Mouse (Mus musculus) olfactory bulb, adult 2 months (tissue): ENCODE measurements at regions not wholly inside any gene's neighbourhood (a gene's known extent, or its start where the extent isn't known, plus 50 kb on each side); places are given as distances from the start of the nearest gene placed in this dataset.
"Not testable (repeated sequence)": the region's sequence is repeated elsewhere in the genome, so short reads cannot be mapped to it uniquely, and the experiment has no call there.

ENCODE experiments used
- H3K27ac ChIP-seq: fragments of 200-500 bp; 2 replicates; pipeline ENCODE4 v1.5.1; 2012; ENCODE audit warnings: low read depth, low read length; ENCODE audit not compliant: insufficient read depth
- H3K4me1 ChIP-seq: fragments of 200-500 bp; 2 replicates; pipeline ENCODE4 v1.6.1; 2012; ENCODE audit warnings: low read length; ENCODE audit not compliant: control insufficient read depth, insufficient read depth
- H3K4me3 ChIP-seq: fragments of 200-500 bp; 2 replicates; pipeline ENCODE4 v1.5.1; 2012; ENCODE audit warnings: mild to moderate bottlenecking, low read depth, low read length, moderate library complexity; ENCODE audit not compliant: insufficient read depth
- CTCF ChIP-seq: fragments of 200-500 bp; IDR thresholded peaks from 2 replicates; pipeline ENCODE4 v1.5.1; 2012; ENCODE audit warnings: low read depth, mild to moderate bottlenecking, low read length, moderate library complexity; ENCODE audit not compliant: insufficient read depth
- POLR2A ChIP-seq: fragments of 200-500 bp; IDR thresholded peaks from 2 replicates; pipeline ENCODE4 v1.6.1; 2012; ENCODE audit warnings: mild to moderate bottlenecking, low read depth, low read length, moderate library complexity; ENCODE audit not compliant: insufficient read depth
- WGBS: fragments of 180-500 bp; shearing (Covaris S2); methylation state at CpG from one replicate; pipeline ENCODE4 v1.1.7; 2018; 5-methylcytosine and 5-hydroxymethylcytosine counted together

- Histone ChIP-seq H3K27ac (no peak overlapping the region), H3K4me1 (no peaks in the 10 kb centered on the region), H3K4me3 (no peak overlapping the region)
- WGBS, result 88% methylated on average over 2 of the region's 2 CpGs
- no peak for TF ChIP-seq POLR2A
Measured at GRCm38 (mm10) chr6:7753895-7754294, 60.8 kb upstream of the Asns start.

- H3K4me3 ChIP-seq, result no peak overlapping the region
- TF ChIP-seq POLR2A (no peak), CTCF (no peak)
- no peaks in the 10 kb centered on the region for H3K4me1 ChIP-seq
- 51% methylated on average over 5 of the region's 5 CpGs for WGBS
- H3K27ac ChIP-seq, result no peak overlapping the region
Measured at GRCm38 (mm10) chr6:7752885-7753611, 60.0 kb upstream of the Asns start.

- no peak overlapping the region for H3K4me3 ChIP-seq
- 82% methylated on average over 3 of the region's 3 CpGs for WGBS
- no peak overlapping the region for H3K27ac ChIP-seq
- TF ChIP-seq CTCF (no peak), POLR2A (no peak)
- H3K4me1 ChIP-seq, result no peaks in the 10 kb centered on the region
Measured at GRCm38 (mm10) chr6:7748536-7748935, 55.5 kb upstream of the Asns start.

- WGBS, result 78% methylated on average over 4 of the region's 4 CpGs
- H3K4me3 ChIP-seq, H3K4me1 ChIP-seq, H3K27ac ChIP-seq: not testable (repeated sequence)
Measured at GRCm38 (mm10) chr6:7744257-7744656, 51.2 kb upstream of the Asns start.
